ENCODE assay signal across 22 mouse cellular contexts in the genomic region with DNA sequence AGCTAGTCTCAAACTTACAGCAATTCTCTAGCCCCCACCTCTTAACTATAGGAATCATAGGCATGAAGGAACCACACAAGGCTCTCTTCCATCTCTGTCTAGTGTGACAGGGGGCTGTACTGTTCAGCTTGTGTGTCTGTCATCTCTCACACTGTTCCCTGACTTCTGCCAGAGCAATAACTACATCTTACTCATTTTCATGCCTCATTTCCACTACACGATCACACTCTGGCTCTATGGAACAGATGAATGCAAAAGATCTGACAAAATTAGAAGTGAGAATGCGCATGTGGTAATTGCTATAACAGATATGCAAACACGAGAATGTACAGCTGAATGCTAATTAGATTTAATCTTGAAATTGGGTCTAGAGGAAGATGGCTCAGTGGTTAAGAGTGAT.
A peak's percentile ranks its signal among the peaks of the same experiment; 100 is the strongest.
DNase-seq lines count a peak whose midpoint lies in the region; ATAC-seq and TF ChIP-seq lines count a peak whose summit lies in the region.
"Had no signal": no experiment of that assay in that cellular context is flagged by ENCODE, and none has a peak within 500 bp of the region (broad histone marks: within the 10 kb centered on the region; RNA-seq: fewer than 3 reads in every experiment).

No protein-coding gene starts in this region.

- no peak overlapping the region for H3K4me2 ChIP-seq in forebrain, postnatal 0 days (ENCODE audit: low read depth)
- H3K4me2 ChIP-seq in forebrain, embryonic 15.5 days (replicated peaks): no peak overlapping the region
- H3K4me2 ChIP-seq: forebrain, embryonic 12.5 days; heart, embryonic 13.5 days; hindbrain, embryonic 12.5 days; intestine, embryonic 15.5 days had no signal

- H3K27ac ChIP-seq in forebrain, postnatal 0 days (ENCODE audit: low read depth, low read length): peak overlapping the region; percentile 50; the same call in 1 of the 2 replicates
- H3K27ac ChIP-seq in forebrain, embryonic 15.5 days (replicated peaks): no peak overlapping the region
- H3K27ac ChIP-seq: forebrain, embryonic 12.5 days; heart, adult 2 months; heart, embryonic 10.5 days; heart, embryonic 13.5 days; hindbrain, embryonic 12.5 days; intestine, embryonic 15.5 days had no signal

- no peaks in the 10 kb centered on the region for H3K27me3 ChIP-seq in forebrain, postnatal 0 days (ENCODE audit: insufficient read depth, low read length)
- no peaks in the 10 kb centered on the region for H3K27me3 ChIP-seq in forebrain, embryonic 15.5 days
- H3K27me3 ChIP-seq: forebrain, embryonic 12.5 days; heart, embryonic 13.5 days; hindbrain, embryonic 12.5 days; intestine, embryonic 15.5 days had no signal

- ATAC-seq in forebrain, postnatal 0 days: peak; percentile 85
- ATAC-seq in forebrain, embryonic 15.5 days (replicated peaks): no peak
- ATAC-seq: CD4-positive, CD25-positive, alpha-beta regulatory T cell, adult 4 months; hindbrain, embryonic 16.5 days; intestine, embryonic 15.5 days had no signal

- H3K4me1 ChIP-seq in forebrain, postnatal 0 days (ENCODE audit: insufficient read depth): peaks cover 5% of the 10 kb centered on the region; the same call in 1 of the 2 replicates
- H3K4me1 ChIP-seq in forebrain, embryonic 15.5 days: no peaks in the 10 kb centered on the region
- H3K4me1 ChIP-seq: forebrain, embryonic 12.5 days; heart, embryonic 10.5 days; heart, embryonic 13.5 days; hindbrain, embryonic 12.5 days; intestine, embryonic 15.5 days had no signal

- no peaks in the 10 kb centered on the region for H3K9me3 ChIP-seq in forebrain, postnatal 0 days (ENCODE audit: low read length)
- H3K9me3 ChIP-seq in forebrain, embryonic 15.5 days: no peaks in the 10 kb centered on the region
- H3K9me3 ChIP-seq: forebrain, embryonic 12.5 days; hindbrain, embryonic 12.5 days; intestine, embryonic 15.5 days had no signal

- no peak for TF ChIP-seq CTCF in forebrain, postnatal 0 days (IDR thresholded peaks at IDR 0.05; ENCODE audit: low read depth)

- peak; percentile 66 for DNase-seq in forebrain, postnatal 0 days
- peak; percentile 23 for DNase-seq in right cerebral cortex, adult 18-20 months
- DNase-seq in right cerebral cortex, adult 2 months (ENCODE audit: low spot score in 2 of 2): no peak
- DNase-seq in brain, embryonic 18.5 days (ENCODE audit: low read depth, low spot score): peak; percentile 56
- DNase-seq in adrenal gland, postnatal 14 days: no peak
- DNase-seq: adrenal gland, adult 2 months; adrenal gland, postnatal 25 days; cerebellum, adult 18-20 months; cerebellum, adult 9-10 months; cerebellum, postnatal 14 days; gastrocnemius, postnatal 25 days; heart, adult 2 months; kidney, adult 11 months; kidney, adult 8-10 months had no signal

- H3K36me3 ChIP-seq in forebrain, postnatal 0 days (ENCODE audit: insufficient read depth): no peaks in the 10 kb centered on the region
- H3K36me3 ChIP-seq in forebrain, embryonic 15.5 days: no peaks in the 10 kb centered on the region
- H3K36me3 ChIP-seq: forebrain, embryonic 12.5 days; heart, embryonic 10.5 days; heart, embryonic 13.5 days; hindbrain, embryonic 12.5 days; intestine, embryonic 15.5 days had no signal

- no peak overlapping the region for H3K4me3 ChIP-seq in forebrain, postnatal 0 days (ENCODE audit: low read depth, low read length)
- no peak overlapping the region for H3K4me3 ChIP-seq in forebrain, embryonic 15.5 days
- H3K4me3 ChIP-seq: forebrain, embryonic 12.5 days; heart, adult 2 months; heart, embryonic 10.5 days; heart, embryonic 13.5 days; hindbrain, embryonic 12.5 days; intestine, embryonic 15.5 days had no signal

- WGBS in forebrain, postnatal 0 days: 47% methylated on average over 3 of the region's 3 CpGs
- WGBS in forebrain, embryonic 15.5 days: 55% methylated on average over 3 of the region's 3 CpGs

- H3K9ac ChIP-seq in forebrain, postnatal 0 days: no peak overlapping the region
- H3K9ac ChIP-seq in forebrain, embryonic 15.5 days (replicated peaks): no peak overlapping the region
- H3K9ac ChIP-seq: forebrain, embryonic 12.5 days; heart, embryonic 13.5 days; hindbrain, embryonic 12.5 days; intestine, embryonic 15.5 days had no signal

Comparison
In these comparisons a context has a peak if more than half of its experiments do, and no peak if none do; other contexts are left out.
1. DNase-seq: peak in forebrain, postnatal 0 days (single experiment), right cerebral cortex, adult 18-20 months (single experiment) and brain, embryonic 18.5 days (single experiment); none in right cerebral cortex, adult 2 months (0 of 2) and adrenal gland, postnatal 14 days (single experiment).